Mouse (Mus musculus) liver, embryonic 13.5 days (tissue): ENCODE measurements around the gene Lypd3. TPM values are rescaled to one million over a fixed set of nuclear protein-coding genes. Genes with fewer than 3 reads are reported as not detected.

Experiments
- ATAC-seq: fragments of 200-750 bp; cut with Nextera tagmentation; 2 replicates; pipeline ENCODE4 v1.8.0; 2017; ENCODE audit warnings: low read depth, mild to moderate bottlenecking, moderate number of reproducible peaks, moderate library complexity
- DNase-seq: peaks from one replicate; pipeline ENCODE4 v3.0.0; 2022
- H3K27ac ChIP-seq: fragments of 300-500 bp; sonication (generic); 2 replicates; pipeline ENCODE4 v1.5.1; 2015; ENCODE audit warnings: moderate library complexity, mild to moderate bottlenecking, inconsistent platforms
- H3K27me3 ChIP-seq: fragments of 300-500 bp; sonication (generic); 2 replicates; pipeline ENCODE4 v1.6.1; 2015; ENCODE audit warnings: mild to moderate bottlenecking, inconsistent platforms
- H3K36me3 ChIP-seq: fragments of 300-500 bp; sonication (generic); 2 replicates; pipeline ENCODE4 v1.6.1; 2015; ENCODE audit warnings: mild to moderate bottlenecking, inconsistent platforms
- H3K4me1 ChIP-seq: fragments of 300-500 bp; sonication (generic); replicated peaks from 2 replicates; pipeline ENCODE4 v1.6.1; 2015; ENCODE audit warnings: inconsistent platforms
- H3K4me2 ChIP-seq: fragments of 300-500 bp; sonication (generic); 2 replicates; pipeline ENCODE4 v1.6.1; 2015; ENCODE audit warnings: inconsistent platforms, mild to moderate bottlenecking, moderate library complexity
- H3K4me3 ChIP-seq: fragments of 300-500 bp; sonication (generic); replicated peaks from 2 replicates; pipeline ENCODE4 v1.5.1; 2015; ENCODE audit warnings: mild to moderate bottlenecking, inconsistent platforms
- H3K9ac ChIP-seq: fragments of 300-500 bp; sonication (generic); 2 replicates; pipeline ENCODE4 v1.6.1; 2015; ENCODE audit warnings: mild to moderate bottlenecking, inconsistent platforms
- H3K9me3 ChIP-seq: fragments of 300-500 bp; sonication (generic); replicated peaks from 2 replicates; pipeline ENCODE4 v1.6.1; 2016; ENCODE audit warnings: inconsistent platforms
- WGBS: fragments of 180-500 bp; shearing (Covaris S2); methylation state at CpG from one replicate; pipeline ENCODE4 v1.1.7; 2015; ENCODE audit not compliant: insufficient replicate concordance; 5-methylcytosine and 5-hydroxymethylcytosine counted together
- polyA plus RNA-seq: library from polyadenylated mRNA; unstranded; fragments of >200 nt; fragmentation: Nextera tagmentation; extraction: Ambion mirVana; gene quantifications from 2 replicates; pipeline ENCODE4 v1.2.1, GENCODE M21; 2015

Lypd3 gene
- polyA plus RNA-seq, 1 experiment from 2014 or later = not detected

DNA sequence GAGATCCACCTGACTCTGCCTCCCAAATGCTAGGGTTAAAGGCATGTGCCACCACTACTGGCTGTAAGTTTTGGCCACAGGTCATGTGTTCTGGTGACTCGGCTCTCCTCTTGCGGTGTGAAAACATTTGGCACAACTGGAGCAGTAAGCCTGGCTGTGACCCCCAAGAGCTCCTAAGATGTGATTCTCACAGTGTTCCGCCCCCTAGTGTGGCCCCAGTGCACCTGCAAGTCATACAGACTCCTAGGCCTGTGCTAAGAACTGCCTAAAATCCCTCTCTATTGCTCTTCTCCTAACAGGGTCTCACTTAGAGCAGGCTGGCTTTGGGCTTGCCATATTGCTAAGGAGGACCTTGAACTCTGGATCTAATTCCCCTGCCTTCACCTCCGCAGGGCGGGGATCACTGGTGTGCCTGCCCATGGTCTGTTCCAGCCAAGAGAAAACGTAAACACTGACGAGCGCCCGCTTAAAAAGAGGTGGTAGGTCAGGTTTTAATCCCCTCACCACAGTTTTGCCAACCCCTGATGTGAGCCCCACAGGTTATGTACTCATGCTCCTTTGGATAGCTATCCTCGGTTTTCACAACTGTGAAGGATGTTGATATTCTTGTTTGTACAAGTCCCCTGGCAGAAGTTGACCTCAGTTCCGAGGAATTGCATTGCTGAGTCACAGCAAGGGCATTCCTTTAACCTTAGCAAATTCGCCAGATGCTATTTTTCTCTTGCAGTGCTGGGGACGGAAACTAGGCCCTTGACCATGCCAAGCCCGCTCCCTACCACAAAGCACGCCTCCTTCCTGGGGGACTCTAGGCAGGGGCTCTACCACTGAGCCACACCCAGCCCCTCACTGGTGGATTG, 36.9 kb upstream of the Lypd3 start:
- no peak for ATAC-seq
- DNase-seq = no peak
- no peak overlapping the region; the same call in 1 of the 2 replicates for H3K27ac ChIP-seq
- peaks cover 9% of the 10 kb centered on the region; the same call in 1 of the 2 replicates for H3K27me3 ChIP-seq
- H3K9me3 ChIP-seq = no peaks in the 10 kb centered on the region
- H3K4me2 ChIP-seq = no peak overlapping the region
- H3K36me3 ChIP-seq = no peaks in the 10 kb centered on the region
- peaks cover 29% of the 10 kb centered on the region for H3K4me1 ChIP-seq
- no peak overlapping the region for H3K4me3 ChIP-seq
- no peak overlapping the region for H3K9ac ChIP-seq
- WGBS = 71% methylated on average over 15 of the region's 15 CpGs

DNA sequence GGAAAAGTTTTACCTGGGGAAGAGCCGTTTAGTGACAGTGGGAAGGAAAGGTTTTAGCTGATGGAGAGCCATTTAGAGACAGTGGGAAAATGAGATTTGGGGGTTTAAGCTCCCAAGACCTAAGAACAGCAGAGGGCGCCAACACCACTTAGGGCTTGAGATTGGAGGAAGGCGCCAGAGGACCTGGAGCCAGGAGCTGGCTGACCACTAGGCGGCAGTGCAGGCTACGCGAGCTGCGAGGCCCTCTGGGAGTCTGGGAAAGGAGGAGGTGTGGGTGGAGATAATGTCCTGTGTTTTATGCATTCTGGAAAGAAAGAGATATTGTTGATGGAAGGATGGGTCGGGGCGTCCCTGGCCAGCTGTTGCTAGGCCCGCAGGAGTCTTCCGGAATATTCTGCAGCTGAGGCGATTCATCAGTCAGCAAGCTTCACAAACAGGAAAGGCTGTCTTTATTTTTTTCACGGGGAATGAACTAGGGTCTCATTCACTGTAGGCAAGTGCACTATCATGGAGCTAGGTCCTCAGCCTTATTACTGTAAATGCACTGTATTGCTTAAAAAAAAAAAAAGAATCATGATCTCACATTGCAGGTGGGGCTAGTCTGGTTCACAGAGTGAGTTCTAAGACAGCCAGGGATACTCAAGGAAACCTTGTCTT, 35.3 kb upstream of the Lypd3 start:
- ATAC-seq (peak; percentile 86), DNase-seq (peak; percentile 84)
- Histone ChIP-seq H3K9ac (no peak overlapping the region), H3K27me3 (no peaks in the 10 kb centered on the region), H3K4me2 (peak overlapping the region; percentile 41), H3K27ac (no peak overlapping the region), H3K36me3 (no peaks in the 10 kb centered on the region), H3K4me1 (peaks cover 12% of the 10 kb centered on the region), H3K4me3 (no peak overlapping the region), H3K9me3 (no peaks in the 10 kb centered on the region)
- WGBS = 5% methylated on average over 13 of the region's 13 CpGs

DNA sequence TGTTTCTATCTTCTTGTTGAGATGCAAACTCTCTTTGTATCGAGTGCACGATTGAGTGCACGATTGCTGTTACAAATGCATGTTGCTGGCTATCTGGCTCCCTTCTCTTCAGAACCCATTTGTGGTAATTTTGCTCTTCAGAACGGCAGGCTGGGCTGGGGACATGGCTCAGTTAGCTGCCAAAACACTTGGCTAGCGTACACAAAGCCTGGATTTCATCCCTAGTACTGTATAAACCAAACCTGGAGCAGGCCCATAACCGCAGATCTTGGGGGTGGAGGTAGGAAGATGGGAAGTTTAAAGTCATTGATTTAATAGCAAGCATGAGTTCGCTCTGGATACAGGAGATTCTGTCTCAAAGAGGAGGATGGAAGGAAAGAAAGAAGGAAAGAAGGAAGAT, 30.8 kb upstream of the Lypd3 start:
- Histone ChIP-seq H3K36me3 (no peaks in the 10 kb centered on the region), H3K4me1 (peaks cover 26% of the 10 kb centered on the region), H3K27me3 (peaks cover 6% of the 10 kb centered on the region), H3K4me3 (no peak overlapping the region), H3K9ac (no peak overlapping the region), H3K4me2 (no peak overlapping the region), H3K9me3 (no peaks in the 10 kb centered on the region), H3K27ac (no peak overlapping the region)
- DNase-seq = no peak
- ATAC-seq = no peak
- WGBS = 75% methylated on average over 7 of the region's 7 CpGs

DNA sequence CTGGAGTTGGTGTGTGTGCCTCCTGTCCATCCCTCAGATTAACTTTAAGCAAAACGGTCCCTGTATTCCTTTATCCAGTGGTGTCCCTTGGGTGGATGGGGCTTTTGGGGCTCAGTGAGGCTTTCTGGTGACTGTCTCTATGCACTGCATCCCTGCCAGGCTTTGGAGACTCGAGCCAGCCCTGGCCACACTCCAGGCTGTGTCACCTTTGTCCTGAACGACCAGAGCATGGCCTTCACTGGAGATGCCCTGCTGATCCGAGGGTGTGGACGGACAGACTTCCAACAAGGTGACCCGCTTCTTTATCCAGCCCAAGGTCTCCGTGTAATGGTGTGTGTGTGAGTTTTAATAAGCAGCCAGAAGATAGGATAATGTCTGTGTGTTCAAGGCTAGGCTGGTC, 30.3 kb upstream of the Lypd3 start:
- no peaks in the 10 kb centered on the region for H3K9me3 ChIP-seq
- no peak overlapping the region for H3K4me3 ChIP-seq
- H3K4me2 ChIP-seq = no peak overlapping the region
- WGBS = 66% methylated on average over 7 of the region's 7 CpGs
- H3K27me3 ChIP-seq = peaks cover 6% of the 10 kb centered on the region
- no peak overlapping the region for H3K9ac ChIP-seq
- no peak for DNase-seq
- H3K4me1 ChIP-seq = peaks cover 30% of the 10 kb centered on the region
- H3K36me3 ChIP-seq = no peaks in the 10 kb centered on the region
- no peak overlapping the region for H3K27ac ChIP-seq
- ATAC-seq = no peak

DNA sequence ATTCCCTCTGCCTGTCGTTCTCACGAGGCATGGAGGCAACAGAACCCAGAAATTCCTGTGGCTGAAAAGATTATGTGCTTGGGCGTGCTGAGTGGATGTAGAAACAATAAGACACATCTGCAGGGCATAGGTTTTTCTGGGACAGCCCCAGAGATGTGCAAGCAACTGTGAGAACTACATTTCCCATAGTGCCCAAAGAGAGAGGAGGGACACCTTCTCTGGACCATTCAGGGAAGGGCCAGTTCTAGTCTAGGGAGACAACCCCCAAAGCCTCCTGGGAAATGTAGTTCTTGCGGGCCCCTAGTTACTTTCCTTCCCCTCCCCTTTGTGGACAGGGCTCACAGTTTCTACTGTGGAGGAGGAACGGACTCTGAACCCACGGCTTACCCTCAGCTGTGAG, 28.3 kb upstream of the Lypd3 start:
- no peak overlapping the region for H3K4me3 ChIP-seq
- H3K4me2 ChIP-seq = no peak overlapping the region
- no peaks in the 10 kb centered on the region for H3K9me3 ChIP-seq
- H3K9ac ChIP-seq = no peak overlapping the region
- H3K36me3 ChIP-seq = no peaks in the 10 kb centered on the region
- DNase-seq = peak; percentile 46
- 27% methylated on average over 6 of the region's 6 CpGs for WGBS
- peaks cover 18% of the 10 kb centered on the region for H3K27me3 ChIP-seq
- H3K27ac ChIP-seq = no peak overlapping the region
- H3K4me1 ChIP-seq = peaks cover 39% of the 10 kb centered on the region
- ATAC-seq = peak; percentile 73

DNA sequence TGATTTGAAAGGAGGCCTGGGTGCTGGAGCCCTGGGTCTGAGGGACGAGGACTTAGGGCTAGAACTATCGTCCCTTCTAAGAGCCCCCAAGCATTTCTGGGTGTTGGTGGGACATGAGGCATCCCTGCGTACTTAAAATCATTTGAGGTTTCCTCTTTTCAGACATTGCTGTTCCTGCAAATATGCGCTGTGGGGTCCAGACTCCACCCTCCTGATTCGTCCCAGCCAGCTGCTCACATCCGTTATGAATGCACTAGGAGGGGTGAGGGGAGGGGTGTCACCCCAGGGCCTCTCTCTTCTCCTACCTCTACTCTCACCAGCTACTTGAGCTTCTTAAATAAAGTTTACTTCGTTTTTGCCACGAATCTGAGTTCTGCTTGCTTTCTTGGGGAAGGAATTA, 27.8 kb upstream of the Lypd3 start:
- H3K4me1 ChIP-seq = peaks cover 39% of the 10 kb centered on the region
- H3K9me3 ChIP-seq = no peaks in the 10 kb centered on the region
- H3K9ac ChIP-seq = no peak overlapping the region
- H3K27me3 ChIP-seq = peaks cover 24% of the 10 kb centered on the region
- no peak overlapping the region for H3K4me2 ChIP-seq
- no peak overlapping the region for H3K4me3 ChIP-seq
- ATAC-seq = no peak
- H3K27ac ChIP-seq = no peak overlapping the region
- 37% methylated on average over 8 of the region's 8 CpGs for WGBS
- DNase-seq = no peak
- H3K36me3 ChIP-seq = no peaks in the 10 kb centered on the region

DNA sequence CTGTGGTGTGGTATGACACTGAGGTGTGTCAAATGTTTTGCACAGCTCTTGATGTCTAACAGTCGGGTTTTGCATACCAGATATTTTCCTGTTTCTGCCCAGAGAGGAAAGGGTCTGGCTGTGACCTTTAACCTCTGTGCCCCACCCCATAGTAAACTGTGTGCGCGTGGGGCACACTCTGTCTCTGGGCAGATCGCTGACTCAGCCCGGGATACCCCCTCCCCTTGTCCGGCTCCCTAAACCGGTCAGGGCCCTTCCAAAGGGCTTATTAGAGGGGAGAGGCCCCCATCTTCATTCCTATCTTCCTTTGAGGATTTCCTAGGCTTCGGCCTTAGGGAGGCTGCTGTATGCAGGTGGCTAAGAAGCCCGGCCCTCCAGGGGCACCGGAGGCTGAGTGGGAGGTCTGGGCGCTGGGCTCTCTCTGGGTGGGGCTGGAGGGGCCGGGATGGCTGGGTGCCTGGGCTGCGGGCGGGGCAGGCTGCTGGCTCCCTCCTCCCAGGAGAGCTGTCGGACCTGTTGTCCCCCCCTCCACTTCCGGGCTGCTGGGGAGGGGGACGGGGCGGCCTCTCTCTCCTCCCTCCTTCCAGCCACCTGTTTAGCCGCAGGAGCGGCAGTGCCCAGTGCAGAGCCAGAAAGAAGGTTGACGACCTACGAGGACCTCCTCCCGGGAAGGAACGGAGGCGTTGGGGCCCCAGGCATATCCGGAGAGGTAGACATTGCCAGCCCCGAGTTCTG, 26.0 kb upstream of the Lypd3 start, which contains the start of gene Phldb3:
Phldb3 (plus strand) TSS at position 620 of the 735 bp plus-strand sequence.
- H3K4me2 ChIP-seq = peak within 1 kb of the TSS; percentile 97
- no peaks in the 10 kb centered on the region for H3K36me3 ChIP-seq
- peaks cover 39% of the 10 kb centered on the region for H3K4me1 ChIP-seq
- peak within 1 kb of the TSS; percentile 27; the same call in 1 of the 2 replicates for H3K27ac ChIP-seq
- DNase-seq (peak; percentile 28), ATAC-seq (peak; percentile 40)
- peak within 1 kb of the TSS; percentile 70 for H3K9ac ChIP-seq
- H3K9me3 ChIP-seq = no peaks in the 10 kb centered on the region
- 3% methylated on average over 26 of the region's 27 CpGs for WGBS
- peaks cover 24% of the 10 kb centered on the region for H3K27me3 ChIP-seq
- H3K4me3 ChIP-seq = peak within 1 kb of the TSS; percentile 65

DNA sequence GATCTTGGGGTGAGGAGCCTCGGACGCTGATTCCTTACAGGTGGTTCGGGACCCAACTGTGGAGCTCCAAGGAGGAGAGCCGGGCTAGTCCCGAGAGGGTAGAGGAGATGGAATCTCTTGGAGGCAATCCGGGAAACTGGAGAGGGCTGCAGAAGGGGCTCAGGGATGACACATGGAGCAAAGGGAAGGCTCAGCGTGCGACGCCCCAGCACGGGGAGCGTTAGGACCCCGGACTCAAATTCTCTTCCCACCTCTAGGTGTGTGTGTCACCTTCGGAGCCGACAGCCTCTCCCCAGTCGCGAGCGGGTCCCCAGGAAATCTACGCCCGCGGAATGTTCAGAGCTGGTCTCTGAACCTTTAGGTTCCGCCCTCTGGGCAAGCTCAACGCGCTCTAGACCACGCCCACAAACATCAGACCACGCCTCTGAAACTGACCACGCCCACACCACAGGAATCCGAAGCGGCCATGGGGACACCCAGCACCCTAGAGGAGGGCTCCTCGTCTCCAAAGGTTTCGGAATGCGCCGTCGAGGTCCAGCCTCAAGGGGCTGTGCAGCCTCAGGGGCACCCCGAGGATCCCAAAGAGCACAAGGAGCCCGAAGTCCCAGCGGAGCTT, 25.4 kb upstream of the Lypd3 start:
- no peaks in the 10 kb centered on the region for H3K9me3 ChIP-seq
- H3K27me3 ChIP-seq = peaks cover 24% of the 10 kb centered on the region
- peaks cover 39% of the 10 kb centered on the region for H3K4me1 ChIP-seq
- peak overlapping the region; percentile 65 for H3K4me3 ChIP-seq
- no peaks in the 10 kb centered on the region for H3K36me3 ChIP-seq
- ATAC-seq (peak; percentile 84), DNase-seq (peak; percentile 91)
- WGBS = under 1% methylated on average over 36 of the region's 36 CpGs
- H3K4me2 ChIP-seq = peak overlapping the region; percentile 97
- peak overlapping the region; percentile 70 for H3K9ac ChIP-seq
- peak overlapping the region; percentile 27; the same call in 1 of the 2 replicates for H3K27ac ChIP-seq

DNA sequence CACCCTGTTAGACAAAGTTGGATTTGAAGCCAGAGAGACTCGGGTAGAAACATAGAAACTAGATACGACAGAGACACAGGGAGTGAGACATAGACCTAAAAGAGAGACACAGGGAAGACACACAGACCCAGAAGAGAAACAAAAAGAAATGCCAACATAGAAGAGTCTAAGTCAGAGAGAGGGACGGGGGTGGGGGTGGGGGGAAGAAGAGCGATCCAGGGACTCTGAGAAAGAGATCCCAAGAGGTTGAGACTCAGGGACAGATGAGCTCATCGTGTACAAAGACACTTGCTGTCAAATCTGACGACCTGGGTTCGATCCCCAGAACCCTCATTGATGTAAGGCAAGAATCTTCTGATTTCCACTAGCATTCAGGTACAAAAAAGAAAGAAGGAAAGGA, 24.6 kb upstream of the Lypd3 start:
- no peaks in the 10 kb centered on the region for H3K36me3 ChIP-seq
- H3K27ac ChIP-seq = no peak overlapping the region
- H3K4me2 ChIP-seq = peak overlapping the region; percentile 97
- DNase-seq (no peak), ATAC-seq (no peak)
- 7% methylated on average over 7 of the region's 7 CpGs for WGBS
- peak overlapping the region; percentile 66 for H3K9ac ChIP-seq
- H3K4me1 ChIP-seq = peaks cover 42% of the 10 kb centered on the region
- peaks cover 24% of the 10 kb centered on the region for H3K27me3 ChIP-seq
- H3K9me3 ChIP-seq = no peaks in the 10 kb centered on the region
- peak overlapping the region; percentile 65 for H3K4me3 ChIP-seq

DNA sequence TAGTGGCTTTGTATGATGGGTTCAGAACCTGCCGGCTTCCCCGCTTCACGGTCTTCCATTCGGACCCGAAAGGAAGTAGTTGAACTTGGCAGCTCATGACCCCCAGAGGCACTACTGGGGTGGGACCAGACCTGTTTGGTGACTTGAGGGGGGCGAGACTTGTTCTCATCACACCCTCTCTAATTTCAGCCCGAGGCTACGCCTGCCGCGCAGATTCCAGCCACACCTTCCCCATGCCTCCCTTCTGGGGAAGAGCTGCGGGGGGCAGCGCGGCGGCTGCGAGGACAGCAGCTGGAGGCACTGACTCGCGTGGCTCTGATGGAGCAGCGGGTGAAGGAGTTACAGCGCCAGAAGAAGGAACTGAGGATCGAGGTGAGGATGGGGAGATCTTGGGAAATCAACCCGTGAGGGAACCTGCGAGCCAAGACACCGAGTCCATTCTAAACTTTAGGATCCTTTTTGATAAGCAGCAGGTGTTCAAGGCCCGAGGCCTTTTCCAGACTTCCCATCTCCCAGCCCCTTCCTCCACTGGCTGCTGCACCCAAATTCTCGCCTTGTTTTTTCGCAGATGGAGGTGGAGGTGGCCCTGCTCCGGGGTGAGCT, 23.9 kb upstream of the Lypd3 start:
- ATAC-seq = no peak
- 10% methylated on average over 27 of the region's 27 CpGs for WGBS

More for the DNA sequence above, 23.9 kb upstream of the Lypd3 start:
- Histone ChIP-seq H3K9ac (no peak overlapping the region), H3K27me3 (peaks cover 24% of the 10 kb centered on the region), H3K36me3 (no peaks in the 10 kb centered on the region), H3K4me1 (peaks cover 47% of the 10 kb centered on the region), H3K4me2 (peak overlapping the region; percentile 97), H3K27ac (no peak overlapping the region), H3K9me3 (no peaks in the 10 kb centered on the region), H3K4me3 (peak overlapping the region; percentile 26)
- no peak for DNase-seq
